Mouse (Mus musculus): ENCODE data around the gene Rusc1.
A peak's percentile ranks its signal among the peaks of the same experiment; 100 is the strongest.

GRCm38 (mm10) chr3:89101812-89102494, 8.8 kb upstream of the Rusc1 start, which contains the start of gene Fdps:
- TF ChIP-seq USF1 (IDR thresholded peaks at IDR 0.05; ENCODE audit: low read depth, low read length): peak; percentile 89
- TF ChIP-seq CTCF (IDR thresholded peaks at IDR 0.05 in 2 of 3, conservative IDR thresholded peaks at IDR 0.05 in 1 of 3; ENCODE audit: control insufficient read depth in 1 of 3, insufficient read depth in 1 of 3, low read depth in 2 of 3, low read length in 3 of 3, poor library complexity in 1 of 3, severe bottlenecking in 1 of 3): no peak
- TF ChIP-seq POLR2A (IDR thresholded peaks at IDR 0.05; ENCODE audit: control insufficient read depth in 1 of 2, insufficient read depth in 1 of 2, low read depth in 1 of 2, low read length in 2 of 2, poor library complexity in 1 of 2): peak; percentile 30 to 88; a peak in 2 of 4 replicates
